Mouse (Mus musculus) stomach, embryonic 16.5 days (tissue): ENCODE measurements around the gene Olfr772. TPM values are rescaled to one million over a fixed set of nuclear protein-coding genes. Genes with fewer than 3 reads are reported as not detected.
"Not testable (repeated sequence)": the region's sequence is repeated elsewhere in the genome, so short reads cannot be mapped to it uniquely, and the experiment has no call there.

Source experiments
- ATAC-seq: fragments of 200-750 bp; cut with Nextera tagmentation; 2 replicates; pipeline ENCODE4 v1.8.0; 2017; ENCODE audit warnings: moderate number of reproducible peaks, moderate TSS enrichment; ENCODE audit not compliant: insufficient read depth, low FRiP score
- H3K27ac ChIP-seq: fragments of 300-500 bp; sonication (generic); 2 replicates; pipeline ENCODE4 v1.5.1; 2014; ENCODE audit warnings: low read length
- H3K27me3 ChIP-seq: fragments of 300-500 bp; sonication (generic); 2 replicates; pipeline ENCODE4 v1.6.1; 2014; ENCODE audit warnings: low read length, control low read depth, mixed read lengths; ENCODE audit not compliant: control insufficient read depth, insufficient read depth
- H3K36me3 ChIP-seq: fragments of 300-500 bp; sonication (generic); 2 replicates; pipeline ENCODE4 v1.6.1; 2014; ENCODE audit warnings: low read length; ENCODE audit not compliant: control insufficient read depth, insufficient read depth
- H3K4me1 ChIP-seq: fragments of 300-500 bp; sonication (generic); 2 replicates; pipeline ENCODE4 v1.6.1; 2014; ENCODE audit warnings: low read length, control low read depth, mixed read lengths; ENCODE audit not compliant: control insufficient read depth, insufficient read depth
- H3K4me2 ChIP-seq: fragments of 300-500 bp; sonication (generic); 2 replicates; pipeline ENCODE4 v1.6.1; 2014; ENCODE audit warnings: low read depth, low read length, mixed read lengths
- H3K4me3 ChIP-seq: fragments of 300-500 bp; sonication (generic); replicated peaks from 2 replicates; pipeline ENCODE4 v1.5.1; 2014; ENCODE audit warnings: mild to moderate bottlenecking, low read length
- H3K9ac ChIP-seq: fragments of 300-500 bp; sonication (generic); 2 replicates; pipeline ENCODE4 v1.6.1; 2014; ENCODE audit warnings: low read length
- H3K9me3 ChIP-seq: fragments of 300-500 bp; sonication (generic); replicated peaks from 2 replicates; pipeline ENCODE4 v1.6.1; 2016; ENCODE audit warnings: low read length, control low read depth; ENCODE audit not compliant: control insufficient read depth
- WGBS: fragments of 180-500 bp; shearing (Covaris S2); extraction: QIAGEN DNeasy Blood & Tissue Kit; methylation state at CpG from one replicate; pipeline ENCODE4 v1.1.7; 2014; 5-methylcytosine and 5-hydroxymethylcytosine counted together
- polyA plus RNA-seq: library from polyadenylated mRNA; unstranded; fragments of >200 nt; fragmentation: Nextera tagmentation; extraction: Ambion mirVana; gene quantifications from 2 replicates; pipeline ENCODE4 v1.2.1, GENCODE M21; 2015

Gene Olfr772
- polyA plus RNA-seq = not detected in 2 replicates

DNA sequence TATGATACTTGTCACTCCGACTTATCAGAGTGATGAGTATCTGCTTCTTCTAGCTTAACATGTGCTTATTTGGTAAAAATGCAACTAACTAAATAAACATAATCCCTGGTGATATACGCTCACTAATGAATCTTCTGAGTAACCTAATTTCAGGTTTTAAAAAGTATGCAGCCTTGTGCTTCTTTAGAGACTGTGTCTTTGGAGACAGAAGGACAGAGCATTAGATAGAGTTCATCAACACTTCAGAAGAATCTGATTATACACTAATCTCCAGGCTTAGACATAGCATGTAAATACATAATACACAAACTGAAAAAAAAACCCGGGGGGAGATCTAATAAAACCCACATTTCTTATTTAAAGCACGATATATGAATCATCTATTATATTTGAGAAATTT, at the start of gene Olfr772:
Olfr772 (minus strand) TSS at position 101 of the 400 bp plus-strand sequence.
- H3K9ac ChIP-seq, H3K27me3 ChIP-seq, ATAC-seq, H3K4me3 ChIP-seq, H3K4me2 ChIP-seq, H3K4me1 ChIP-seq, H3K36me3 ChIP-seq, H3K27ac ChIP-seq, H3K9me3 ChIP-seq: not testable (repeated sequence)
- 73% methylated on average over 3 of the region's 4 CpGs for WGBS

DNA sequence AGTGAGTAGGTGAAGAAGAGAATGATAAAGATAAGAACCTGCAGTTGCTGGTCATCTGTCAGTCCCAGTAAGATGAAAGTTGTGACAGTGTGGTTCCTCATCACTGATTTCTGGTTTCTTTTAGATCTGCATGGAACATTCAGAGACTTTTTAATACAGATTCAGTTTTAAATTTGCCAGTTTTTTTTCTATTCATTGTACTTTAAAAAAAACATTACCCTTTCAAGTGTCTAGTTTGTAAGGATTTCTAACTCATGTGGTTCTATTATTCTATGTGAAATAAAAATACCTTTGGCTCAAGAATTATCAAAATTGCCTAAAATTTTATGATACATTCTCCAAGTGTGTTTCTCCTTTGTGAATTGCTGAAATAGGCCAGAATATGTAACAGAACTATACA, 9.6 kb upstream of the Olfr772 start, which contains the start of gene Olfr773:
Olfr773 (minus strand) TSS at position 101 of the 400 bp plus-strand sequence.
- H3K4me1 ChIP-seq, H3K27ac ChIP-seq, ATAC-seq, H3K9ac ChIP-seq, H3K27me3 ChIP-seq, H3K9me3 ChIP-seq, H3K36me3 ChIP-seq, H3K4me3 ChIP-seq, H3K4me2 ChIP-seq: not testable (repeated sequence)

- H3K9ac ChIP-seq = no peak within 1 kb of the TSS
- H3K4me1 ChIP-seq = no peaks in the 10 kb centered on the region
- H3K27ac ChIP-seq = no peak within 1 kb of the TSS
- H3K27me3 ChIP-seq = no peaks in the 10 kb centered on the region
- H3K36me3 ChIP-seq = no peaks in the 10 kb centered on the region
- H3K4me3 ChIP-seq = no peak within 1 kb of the TSS
- no peak for ATAC-seq
- no peak within 1 kb of the TSS for H3K4me2 ChIP-seq
- no peaks in the 10 kb centered on the region for H3K9me3 ChIP-seq
- WGBS = 69% methylated on average over 1 of the region's 1 CpGs
Observed at GRCm38 (mm10) chr10:129164651-129165050, 13.1 kb downstream of the Olfr772 start, which contains the start of gene Olfr771. Olfr771 (minus strand) TSS chr10:129164751.

GRCm38 (mm10) chr10:129138898-129139297, 38.8 kb downstream of the Olfr772 start, which contains the start of gene Olfr770:
Olfr770 (minus strand) TSS chr10:129138998.
- ATAC-seq = no peak
- no peak within 1 kb of the TSS for H3K27ac ChIP-seq
- no peak within 1 kb of the TSS for H3K4me2 ChIP-seq
- 88% methylated on average over 2 of the region's 2 CpGs for WGBS
- H3K9me3 ChIP-seq = no peaks in the 10 kb centered on the region
- no peak within 1 kb of the TSS for H3K9ac ChIP-seq
- no peaks in the 10 kb centered on the region for H3K36me3 ChIP-seq
- no peaks in the 10 kb centered on the region for H3K4me1 ChIP-seq
- H3K27me3 ChIP-seq = no peaks in the 10 kb centered on the region
- no peak within 1 kb of the TSS for H3K4me3 ChIP-seq

Other genes starting within 250 kb of the Olfr772 start
- 7.9 and 12.4 TPM in 2 replicates for gene Itga7, start 244.1 kb downstream of the Olfr772 start, polyA plus RNA-seq
- 3.4 and 3.6 TPM in 2 replicates for gene Mettl7b, start 216.9 kb downstream of the Olfr772 start, polyA plus RNA-seq
- gene Olfr9, start 188.5 kb downstream of the Olfr772 start, polyA plus RNA-seq = not detected in 2 replicates
- gene Olfr763, start 167.1 kb downstream of the Olfr772 start, polyA plus RNA-seq = not detected in 2 replicates
- not detected in 2 replicates for gene Olfr764-ps1, start 138.0 kb downstream of the Olfr772 start, polyA plus RNA-seq
- not detected in 2 replicates for gene Olfr765, start 127.9 kb downstream of the Olfr772 start, polyA plus RNA-seq
- not detected in 2 replicates for gene Olfr766-ps1, start 108.9 kb downstream of the Olfr772 start, polyA plus RNA-seq
- gene Olfr767, start 95.0 kb downstream of the Olfr772 start, polyA plus RNA-seq = not detected in 2 replicates
- gene Olfr768, start 78.5 kb downstream of the Olfr772 start, polyA plus RNA-seq = not detected in 2 replicates
- not detected in 2 replicates for gene Olfr769, start 60.1 kb downstream of the Olfr772 start, polyA plus RNA-seq
- gene Olfr770, start 38.9 kb downstream of the Olfr772 start, polyA plus RNA-seq = not detected in 2 replicates
- gene Olfr771, start 13.2 kb downstream of the Olfr772 start, polyA plus RNA-seq = not detected in 2 replicates
- gene Olfr773, start 9.5 kb upstream of the Olfr772 start, polyA plus RNA-seq = not detected in 2 replicates
- gene Olfr774, start 58.3 kb upstream of the Olfr772 start, polyA plus RNA-seq = not detected in 2 replicates
- not detected in 2 replicates for gene Olfr775, start 70.5 kb upstream of the Olfr772 start, polyA plus RNA-seq
- gene Olfr776, start 81.2 kb upstream of the Olfr772 start, polyA plus RNA-seq = not detected in 2 replicates
- not detected in 2 replicates for gene Olfr777, start 93.6 kb upstream of the Olfr772 start, polyA plus RNA-seq
- gene Olfr780, start 140.2 kb upstream of the Olfr772 start, polyA plus RNA-seq = not detected in 2 replicates
- not detected in 2 replicates for gene Olfr781, start 150.9 kb upstream of the Olfr772 start, polyA plus RNA-seq
- not detected in 2 replicates for gene Olfr782, start 170.9 kb upstream of the Olfr772 start, polyA plus RNA-seq
- gene Olfr784, start 206.2 kb upstream of the Olfr772 start, polyA plus RNA-seq = 0.09 TPM in 1 of 2 replicates, not detected in the other
- gene Olfr785, start 227.5 kb upstream of the Olfr772 start, polyA plus RNA-seq = not detected in 2 replicates
- gene Olfr786, start 249.4 kb upstream of the Olfr772 start, polyA plus RNA-seq = not detected in 2 replicates